Mouse (Mus musculus): ENCODE results near the gene Prkag3.

DNA sequence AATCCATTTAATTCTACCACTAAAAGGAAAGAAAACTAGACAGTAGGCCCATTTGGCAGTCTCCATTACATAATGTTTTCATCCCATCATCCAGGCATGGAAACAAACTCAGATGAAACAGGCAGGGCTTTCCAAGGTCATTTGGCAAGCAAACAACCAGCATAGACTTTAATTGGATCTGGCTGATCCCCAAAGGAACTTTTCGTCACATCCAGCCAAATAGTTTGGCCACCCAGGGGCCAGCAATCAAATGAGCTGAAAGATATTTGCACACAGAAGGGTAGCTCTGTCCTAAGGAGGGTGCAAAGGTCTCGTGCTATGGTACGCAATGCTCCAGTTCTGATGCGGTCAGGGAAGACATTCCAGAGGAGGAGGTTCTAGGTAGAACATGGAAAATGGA lies 1.7 kb upstream of the Prkag3 start:
- TF ChIP-seq HCFC1 (IDR thresholded peaks at IDR 0.05; ENCODE audit: borderline replicate concordance, insufficient read depth, low read length), result no peak
- TF ChIP-seq ZC3H11A (IDR thresholded peaks at IDR 0.05; ENCODE audit: borderline replicate concordance, low read depth, low read length), result no peak
- TF ChIP-seq CHD2 (IDR thresholded peaks at IDR 0.05; ENCODE audit: low read depth, low read length), result no peak
- TF ChIP-seq MAFK (IDR thresholded peaks at IDR 0.05; ENCODE audit: insufficient read depth, low read depth, low read length), result no peak
- TF ChIP-seq ZNF384 (IDR thresholded peaks at IDR 0.05; ENCODE audit: low read depth, low read length), result no peak
